Mouse (Mus musculus) gastrocnemius, adult 18-20 months (tissue): Measurements from ENCODE around the gene Mgll. TPM values are rescaled to one million over a fixed set of nuclear protein-coding genes. Genes with fewer than 3 reads are reported as not detected.

Source experiments
- DNase-seq: peaks from one replicate; pipeline ENCODE4 v3.0.0; 2021; ENCODE audit warnings: low spot score
- total RNA-seq, 2 experiments: library from RNA; stranded (reverse); gene quantifications; 2 replicates each; pipeline ENCODE4 v1.2.3; 2021

Mgll gene
- total RNA-seq, 2 experiments from 2014 or later: 25.2 to 45.8 TPM

- peak; percentile 24 for DNase-seq
These were observed 6.8 kb upstream of the Mgll start for GRCm38 (mm10) chr6:88717143-88718032.

DNA sequence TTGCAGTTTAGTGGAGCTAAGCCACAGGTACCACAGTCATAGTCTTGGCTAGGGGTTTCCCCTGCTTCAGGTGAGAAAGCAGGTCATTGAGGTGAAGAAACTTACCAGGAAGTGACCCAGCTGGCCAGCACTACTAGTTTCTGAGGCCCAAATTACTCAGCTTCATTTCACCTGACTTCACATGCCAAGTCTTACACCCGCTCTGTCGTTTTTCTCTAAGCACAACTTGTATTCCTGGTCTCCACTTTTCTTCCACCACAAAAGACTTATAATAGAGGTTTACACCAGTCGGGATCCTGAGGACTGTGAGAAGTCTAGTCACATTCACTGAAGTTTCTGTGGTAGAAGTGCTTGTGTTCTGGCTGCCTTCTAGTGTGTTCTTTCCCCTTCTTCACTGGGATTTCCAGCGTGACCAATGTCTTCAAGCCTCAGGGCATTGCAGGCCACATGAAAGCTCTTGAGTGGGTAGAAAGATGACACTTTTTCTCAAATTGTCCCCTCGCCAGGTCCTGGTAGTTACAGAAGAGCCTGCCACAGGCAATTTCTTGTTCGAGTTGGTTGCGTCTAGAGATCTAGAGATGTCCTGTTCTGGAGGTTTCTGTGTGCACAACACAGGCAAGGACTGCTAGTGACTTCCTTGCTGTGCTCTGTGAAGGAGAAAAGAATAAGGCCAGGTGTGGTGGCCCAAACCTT is 6.0 kb upstream of the Mgll start:
- DNase-seq: no peak

- no peak for DNase-seq
These were observed 3.2 kb upstream of the Mgll start for GRCm38 (mm10) chr6:88721059-88721458.

- no peak for DNase-seq
These were observed 1.3 kb upstream of the Mgll start for GRCm38 (mm10) chr6:88722906-88723305.

DNA sequence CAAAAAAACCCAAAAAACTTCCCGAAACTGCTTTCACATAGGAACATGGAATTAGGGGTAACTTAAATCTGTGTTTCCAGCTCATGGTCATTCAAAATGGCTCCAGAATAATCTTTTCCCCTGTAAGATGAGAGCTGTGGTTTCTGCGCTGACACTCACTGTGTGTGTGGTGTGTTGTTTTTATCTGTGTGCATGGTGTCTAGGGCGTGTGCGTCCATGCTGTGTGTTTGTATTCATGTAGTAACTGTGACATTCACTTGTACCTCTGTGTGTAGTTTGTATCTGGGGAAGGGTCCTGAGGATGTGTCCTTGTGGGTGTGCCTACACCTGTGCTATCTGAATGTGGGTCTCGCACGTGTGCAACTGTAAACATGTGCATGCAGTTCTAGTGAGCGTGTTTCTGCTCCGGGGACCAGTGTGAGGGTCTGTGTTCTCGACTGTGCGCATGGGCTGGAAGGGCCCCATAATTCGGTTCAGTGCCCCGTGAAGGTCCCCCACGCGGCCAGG is 353 bp upstream of the Mgll start:
- no peak for DNase-seq

DNA sequence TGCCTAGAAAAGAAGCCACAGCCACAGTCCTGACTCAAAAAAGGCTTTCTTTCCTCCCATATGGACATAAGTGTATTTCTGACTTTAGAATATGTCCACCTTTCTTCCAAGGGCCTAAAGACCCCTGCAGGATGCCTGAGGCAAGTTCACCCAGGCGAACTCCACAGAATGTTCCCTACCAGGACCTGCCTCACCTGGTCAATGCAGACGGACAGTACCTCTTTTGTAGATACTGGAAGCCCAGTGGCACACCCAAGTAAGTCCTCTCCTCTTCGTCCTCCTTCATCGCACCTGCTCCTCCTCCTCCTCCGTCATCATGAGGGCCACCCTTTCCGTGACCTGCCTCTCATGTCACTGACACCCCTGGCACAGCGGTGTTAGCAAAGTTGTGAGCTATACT is 1.4 kb downstream of the Mgll start:
- DNase-seq: no peak

- DNase-seq: no peak
These were observed 2.3 kb downstream of the Mgll start for GRCm38 (mm10) chr6:88726252-88727211.

GRCm38 (mm10) chr6:88727490-88727889 is 3.3 kb downstream of the Mgll start:
- DNase-seq: no peak

- no peak for DNase-seq
These were observed 3.8 kb downstream of the Mgll start for GRCm38 (mm10) chr6:88728054-88728453.

DNA sequence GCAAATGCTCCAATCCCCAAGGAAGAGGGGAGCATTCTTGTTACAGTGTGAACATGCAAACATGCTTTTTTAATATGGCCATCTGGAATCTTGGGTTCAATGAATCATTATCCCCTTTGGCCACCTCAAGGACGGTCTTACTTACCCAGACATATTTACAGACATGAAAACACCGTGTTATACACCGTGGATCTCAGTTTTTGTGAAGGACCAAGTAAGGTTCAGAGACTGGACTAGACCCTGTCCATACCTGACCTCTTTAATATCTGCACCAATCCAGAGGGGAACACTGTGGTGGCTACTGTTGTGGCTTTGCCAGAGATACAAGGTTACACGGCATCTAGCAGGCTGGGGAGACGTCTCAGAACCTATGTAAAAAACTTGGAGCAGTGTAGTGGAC is 4.3 kb downstream of the Mgll start:
- DNase-seq: no peak

DNA sequence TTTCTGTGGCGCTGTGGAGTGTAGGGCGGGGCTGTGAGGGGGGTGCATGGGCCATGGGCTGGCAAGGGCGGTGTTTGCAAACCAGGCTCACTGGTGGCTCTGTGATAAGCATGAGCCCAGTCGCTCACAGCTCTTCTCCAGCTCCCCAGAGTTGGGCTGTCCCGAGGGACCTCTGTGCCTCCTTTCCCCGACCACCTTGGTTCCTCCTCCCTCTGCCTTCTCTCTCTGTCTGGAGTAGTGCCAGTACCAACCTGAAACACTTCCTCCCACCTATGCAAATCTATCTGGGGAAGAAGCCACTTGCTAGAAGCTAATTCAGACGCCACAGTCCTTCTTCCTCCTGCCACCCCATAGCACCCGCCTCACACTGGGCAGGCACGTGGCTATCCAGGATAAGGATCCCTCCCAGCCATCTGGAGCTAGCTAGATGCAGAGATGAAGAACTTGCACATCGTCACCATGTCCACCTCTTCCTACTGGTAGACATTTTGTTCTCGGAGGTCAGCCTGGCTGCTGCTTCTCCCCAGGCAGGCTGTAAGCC is 7.1 kb downstream of the Mgll start:
- no peak for DNase-seq

- peak; percentile 85 for DNase-seq
These were observed 7.8 kb downstream of the Mgll start for GRCm38 (mm10) chr6:88731991-88732390.

DNA sequence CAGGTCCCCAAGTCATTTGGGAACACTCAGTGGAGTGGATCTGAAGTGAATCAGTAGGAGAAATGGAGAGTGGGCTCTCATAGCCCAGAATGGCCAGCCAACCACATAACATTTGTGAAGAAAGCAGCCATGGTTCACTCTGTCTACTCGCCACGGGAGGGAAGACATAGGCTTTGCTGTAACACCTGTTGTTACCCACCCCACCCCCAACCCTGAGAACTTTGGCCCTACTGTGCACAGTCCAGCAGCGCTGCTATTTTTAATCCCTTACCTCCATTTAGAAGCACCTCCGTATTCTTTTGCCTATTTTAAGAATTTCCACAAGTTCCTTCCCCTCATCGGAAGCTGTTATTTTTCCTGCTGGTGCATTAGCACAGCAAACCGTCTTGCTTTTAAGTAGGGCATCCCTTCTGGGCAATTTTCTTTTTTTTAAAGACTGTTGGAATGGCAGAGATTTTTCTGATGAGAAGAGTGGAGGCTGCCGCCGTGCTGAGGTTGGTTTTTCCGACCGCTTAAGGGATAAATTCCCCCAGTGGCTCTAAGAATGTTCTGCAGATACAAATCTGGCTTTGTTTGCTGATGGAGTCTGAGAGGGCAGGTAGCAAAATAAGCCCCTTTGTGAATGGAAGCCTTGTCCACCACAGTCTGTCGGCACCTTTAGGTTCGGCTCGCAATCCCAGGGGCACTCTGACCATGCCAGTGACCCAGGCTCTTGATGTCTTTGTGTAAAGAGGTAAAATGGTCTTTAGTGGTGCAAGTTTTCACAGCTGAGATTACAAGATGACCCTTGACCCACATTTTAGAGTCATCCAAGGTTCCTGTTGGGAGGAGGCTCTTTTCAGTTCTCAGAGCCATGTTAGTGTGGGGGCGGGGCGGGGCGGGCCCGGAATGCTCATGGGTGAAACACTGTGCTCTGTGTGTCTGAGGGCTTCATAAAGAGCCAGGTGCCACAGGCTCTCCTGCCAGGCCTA is 8.7 kb downstream of the Mgll start:
- DNase-seq: no peak

GRCm38 (mm10) chr6:88736337-88736736 is 12.1 kb downstream of the Mgll start:
- no peak for DNase-seq

DNA sequence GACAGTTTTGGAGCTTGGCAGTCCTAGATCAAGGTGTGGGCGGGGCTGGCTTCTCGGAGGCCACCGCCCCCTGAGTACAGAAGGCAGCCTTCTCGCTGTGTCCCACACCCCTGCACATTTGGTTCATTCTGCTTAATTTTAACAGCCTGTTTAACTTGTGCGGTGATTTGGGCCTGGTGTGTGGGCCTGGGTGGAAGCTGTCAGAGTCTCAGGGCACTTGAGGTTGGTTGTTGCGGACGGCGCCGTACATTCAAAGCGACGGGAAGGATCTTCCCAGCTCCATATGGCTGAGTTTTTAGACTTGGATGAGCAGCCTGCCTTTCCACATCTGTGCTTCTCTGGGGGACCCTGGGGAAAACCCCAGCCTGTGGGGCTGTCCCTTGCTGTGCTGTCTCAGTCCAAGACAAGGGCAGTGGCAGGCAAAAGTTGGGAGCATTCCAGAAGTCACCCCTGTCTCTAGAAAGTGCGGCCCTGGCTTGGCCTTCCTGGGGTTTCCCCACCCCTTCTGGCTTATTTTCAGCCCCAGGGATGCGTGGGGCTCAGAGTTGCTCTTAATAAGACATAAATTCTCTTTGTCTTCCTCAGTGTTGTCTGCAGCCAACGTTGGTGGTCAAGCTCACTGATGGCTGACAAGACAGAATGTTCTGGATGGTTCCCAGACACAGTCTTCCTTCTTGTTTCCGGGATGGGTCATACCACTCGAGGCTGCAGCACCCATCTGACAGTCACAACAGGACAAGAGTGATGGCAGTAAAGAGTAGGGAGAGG is 12.7 kb downstream of the Mgll start:
- DNase-seq: no peak

- DNase-seq: no peak
These were observed 13.3 kb downstream of the Mgll start for GRCm38 (mm10) chr6:88737509-88737888.

GRCm38 (mm10) chr6:88741041-88741440 is 16.8 kb downstream of the Mgll start:
- no peak for DNase-seq

GRCm38 (mm10) chr6:88741791-88742190 is 17.6 kb downstream of the Mgll start:
- no peak for DNase-seq
